Mouse (Mus musculus): ENCODE data around the gene Krtap3-3. TPM values are rescaled to one million over a fixed set of nuclear protein-coding genes. Genes with fewer than 3 reads are reported as not detected.

Gene Krtap3-3
- polyA plus RNA-seq, 1 experiment from 2014 or later: not detected

DNA sequence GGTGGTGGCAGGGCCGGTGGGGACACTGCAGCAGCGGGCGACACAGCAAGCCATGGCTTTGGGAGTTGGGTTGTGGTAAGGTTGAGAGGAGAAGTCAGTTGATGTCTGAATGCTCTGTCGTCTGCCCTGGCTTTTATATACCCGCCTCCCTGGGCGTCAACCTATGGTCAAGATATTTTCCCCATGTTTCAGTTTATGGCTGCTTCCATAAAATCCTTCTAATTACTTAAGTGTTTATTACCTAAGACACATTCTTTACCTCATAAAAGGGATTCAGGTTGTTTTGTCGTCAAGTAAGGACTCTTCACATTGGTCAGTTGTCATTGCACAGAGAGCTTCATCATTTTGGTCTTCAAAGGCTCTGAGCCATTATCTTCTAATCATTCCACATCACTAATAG, 15.9 kb upstream of the Krtap3-3 start, which contains the start of gene Krtap3-1:
Gene Krtap3-1 (minus strand): TSS at position 101 of the 400 bp plus-strand sequence.
- H3K9me3 ChIP-seq (ENCODE audit: control insufficient read depth, low read length): no peaks in the 10 kb centered on the region
- H3K27me3 ChIP-seq (replicated peaks; ENCODE audit: control insufficient read depth, insufficient read depth, low read length): no peaks in the 10 kb centered on the region
- ATAC-seq: no peak
- H3K4me2 ChIP-seq (ENCODE audit: low read depth, low read length): no peak within 1 kb of the TSS
- no peak within 1 kb of the TSS for H3K9ac ChIP-seq (ENCODE audit: low read depth, low read length)
- no peak within 1 kb of the TSS for H3K27ac ChIP-seq (ENCODE audit: low read length)
- H3K4me1 ChIP-seq (ENCODE audit: control insufficient read depth, insufficient read depth, low read length): no peaks in the 10 kb centered on the region
- H3K36me3 ChIP-seq (ENCODE audit: control insufficient read depth, insufficient read depth, low read length): no peaks in the 10 kb centered on the region
- 69% methylated on average over 7 of the region's 7 CpGs for WGBS
- H3K4me3 ChIP-seq (ENCODE audit: low read length): no peak within 1 kb of the TSS

DNA sequence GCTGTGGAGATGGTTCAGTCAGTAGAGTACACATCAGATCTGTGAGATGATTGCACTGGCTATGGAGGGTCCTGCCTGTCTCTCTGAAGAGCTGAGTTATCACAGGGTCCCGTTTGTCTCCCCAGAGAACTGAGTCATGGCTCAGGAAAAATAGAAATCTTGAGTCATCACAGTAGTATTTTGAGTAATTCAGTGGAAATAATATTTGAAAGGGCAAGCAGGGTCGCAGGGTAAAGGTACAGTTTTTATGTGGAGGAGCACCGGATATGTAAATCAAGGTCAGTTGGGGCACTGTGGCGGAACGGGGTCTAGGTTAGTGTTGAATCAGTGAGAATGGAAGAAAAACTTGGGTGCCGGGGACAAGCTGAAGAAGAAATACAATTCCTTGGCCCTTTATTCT, 11.9 kb upstream of the Krtap3-3 start:
- no peaks in the 10 kb centered on the region for H3K4me1 ChIP-seq (ENCODE audit: control insufficient read depth, insufficient read depth, low read length)
- no peaks in the 10 kb centered on the region for H3K27me3 ChIP-seq (replicated peaks; ENCODE audit: control insufficient read depth, insufficient read depth, low read length)
- ATAC-seq: no peak
- no peak overlapping the region for H3K4me2 ChIP-seq (ENCODE audit: low read depth, low read length)
- 84% methylated on average over 6 of the region's 6 CpGs for WGBS
- no peak overlapping the region for H3K4me3 ChIP-seq (ENCODE audit: low read length)
- no peaks in the 10 kb centered on the region for H3K36me3 ChIP-seq (ENCODE audit: control insufficient read depth, insufficient read depth, low read length)
- no peaks in the 10 kb centered on the region for H3K9me3 ChIP-seq (ENCODE audit: control insufficient read depth, low read length)
- H3K9ac ChIP-seq (ENCODE audit: low read depth, low read length): no peak overlapping the region
- H3K27ac ChIP-seq (ENCODE audit: low read length): no peak overlapping the region

DNA sequence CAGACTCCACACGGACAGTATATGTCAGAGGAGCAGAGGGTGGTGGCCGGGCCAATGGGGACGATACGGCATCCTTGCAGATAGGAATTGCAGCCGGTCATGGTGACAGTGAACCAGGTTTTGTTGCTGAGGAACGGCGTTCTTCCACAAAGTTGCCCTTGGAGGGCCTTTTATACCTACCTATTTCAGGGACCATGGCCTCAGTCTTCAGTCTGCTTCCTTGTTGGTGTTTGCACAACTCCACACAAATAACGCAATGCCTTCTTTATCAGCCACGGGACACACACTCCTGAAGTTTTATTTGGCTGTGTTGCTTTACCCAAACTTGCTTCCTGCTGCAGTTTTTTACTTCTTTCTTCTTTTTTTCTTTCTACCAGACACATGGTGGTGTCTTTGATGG, 8.7 kb upstream of the Krtap3-3 start, which contains the start of gene Gm11939:
Gene Gm11939 (minus strand): TSS at position 101 of the 400 bp plus-strand sequence.
- no peak within 1 kb of the TSS for H3K27ac ChIP-seq (ENCODE audit: low read length)
- H3K9me3 ChIP-seq (ENCODE audit: control insufficient read depth, low read length): no peaks in the 10 kb centered on the region
- ATAC-seq: no peak
- whole genome bisulfite sequencing: 84% methylated on average over 9 of the region's 9 CpGs
- H3K27me3 ChIP-seq (replicated peaks; ENCODE audit: control insufficient read depth, insufficient read depth, low read length): no peaks in the 10 kb centered on the region
- no peak within 1 kb of the TSS for H3K4me2 ChIP-seq (ENCODE audit: low read depth, low read length)
- no peak within 1 kb of the TSS for H3K9ac ChIP-seq (ENCODE audit: low read depth, low read length)
- no peak within 1 kb of the TSS for H3K4me3 ChIP-seq (ENCODE audit: low read length)
- H3K4me1 ChIP-seq (ENCODE audit: control insufficient read depth, insufficient read depth, low read length): no peaks in the 10 kb centered on the region
- H3K36me3 ChIP-seq (ENCODE audit: control insufficient read depth, insufficient read depth, low read length): no peaks in the 10 kb centered on the region

DNA sequence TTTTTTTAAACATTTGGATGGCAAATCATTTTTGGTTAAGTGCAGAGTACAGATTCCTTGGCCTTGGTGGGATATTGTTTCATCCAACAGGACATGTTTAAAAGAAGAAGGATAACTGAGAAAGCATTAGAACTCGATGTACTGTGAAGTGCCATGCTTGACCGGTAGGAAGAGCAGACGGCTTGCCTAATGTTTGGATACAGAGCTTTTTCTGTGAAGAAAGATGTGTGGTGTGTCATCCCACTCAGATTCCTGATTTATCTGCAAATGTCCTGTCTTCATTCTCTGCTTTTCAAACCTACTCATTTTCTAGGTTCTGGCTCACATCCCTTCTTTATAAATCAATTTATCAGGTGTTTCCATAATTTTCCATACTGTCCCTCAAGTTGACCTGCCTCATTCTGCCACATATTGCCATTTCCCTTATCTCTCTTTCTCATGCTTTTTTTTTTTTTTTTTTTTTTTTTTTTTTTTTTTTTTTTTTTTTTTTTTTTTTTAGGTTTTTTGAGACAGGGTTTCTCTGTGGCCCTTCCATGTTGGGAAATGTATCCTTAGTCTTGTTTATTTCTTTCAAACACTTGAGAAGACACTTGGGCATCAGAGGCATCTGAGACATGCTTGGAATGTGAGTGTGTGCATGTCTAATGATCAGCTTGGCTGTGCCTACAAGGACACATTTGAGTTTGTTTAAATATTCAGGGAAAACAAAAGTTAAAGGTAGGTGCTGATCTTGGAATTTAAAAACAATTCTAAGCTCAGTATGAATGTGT, 7.5 kb upstream of the Krtap3-3 start:
- Histone ChIP-seq H3K27ac (ENCODE audit: low read length) (no peak overlapping the region), H3K4me1 (ENCODE audit: control insufficient read depth, insufficient read depth, low read length) (no peaks in the 10 kb centered on the region), H3K9ac (ENCODE audit: low read depth, low read length) (no peak overlapping the region), H3K4me3 (ENCODE audit: low read length) (no peak overlapping the region), H3K9me3 (ENCODE audit: control insufficient read depth, low read length) (no peaks in the 10 kb centered on the region), H3K36me3 (ENCODE audit: control insufficient read depth, insufficient read depth, low read length) (no peaks in the 10 kb centered on the region), H3K4me2 (ENCODE audit: low read depth, low read length) (no peak overlapping the region), H3K27me3 (replicated peaks; ENCODE audit: control insufficient read depth, insufficient read depth, low read length) (no peaks in the 10 kb centered on the region)
- ATAC-seq: no peak
- 58% methylated on average over 3 of the region's 3 CpGs for WGBS

GRCm38 (mm10) chr11:99556753-99557152, 6.1 kb upstream of the Krtap3-3 start, which contains the start of gene Krtap3-2:
Krtap3-2 (minus strand) TSS chr11:99556853.
- H3K9me3 ChIP-seq (ENCODE audit: control insufficient read depth, low read length): no peaks in the 10 kb centered on the region
- H3K27me3 ChIP-seq (replicated peaks; ENCODE audit: control insufficient read depth, insufficient read depth, low read length): no peaks in the 10 kb centered on the region
- H3K4me1 ChIP-seq (ENCODE audit: control insufficient read depth, insufficient read depth, low read length): no peaks in the 10 kb centered on the region
- no peaks in the 10 kb centered on the region for H3K36me3 ChIP-seq (ENCODE audit: control insufficient read depth, insufficient read depth, low read length)
- H3K9ac ChIP-seq (ENCODE audit: low read depth, low read length): no peak within 1 kb of the TSS
- H3K27ac ChIP-seq (ENCODE audit: low read length): no peak within 1 kb of the TSS
- 84% methylated on average over 2 of the region's 2 CpGs for WGBS
- no peak within 1 kb of the TSS for H3K4me2 ChIP-seq (ENCODE audit: low read depth, low read length)
- no peak for ATAC-seq
- H3K4me3 ChIP-seq (ENCODE audit: low read length): no peak within 1 kb of the TSS

GRCm38 (mm10) chr11:99556195-99556594, 5.5 kb upstream of the Krtap3-3 start:
- H3K9me3 ChIP-seq (ENCODE audit: control insufficient read depth, low read length): no peaks in the 10 kb centered on the region
- H3K4me3 ChIP-seq (ENCODE audit: low read length): no peak overlapping the region
- no peak overlapping the region for H3K4me2 ChIP-seq (ENCODE audit: low read depth, low read length)
- ATAC-seq: no peak
- H3K4me1 ChIP-seq (ENCODE audit: control insufficient read depth, insufficient read depth, low read length): no peaks in the 10 kb centered on the region
- no peak overlapping the region for H3K9ac ChIP-seq (ENCODE audit: low read depth, low read length)
- H3K27ac ChIP-seq (ENCODE audit: low read length): no peak overlapping the region
- H3K36me3 ChIP-seq (ENCODE audit: control insufficient read depth, insufficient read depth, low read length): no peaks in the 10 kb centered on the region
- H3K27me3 ChIP-seq (replicated peaks; ENCODE audit: control insufficient read depth, insufficient read depth, low read length): no peaks in the 10 kb centered on the region
- 90% methylated on average over 2 of the region's 2 CpGs for WGBS

DNA sequence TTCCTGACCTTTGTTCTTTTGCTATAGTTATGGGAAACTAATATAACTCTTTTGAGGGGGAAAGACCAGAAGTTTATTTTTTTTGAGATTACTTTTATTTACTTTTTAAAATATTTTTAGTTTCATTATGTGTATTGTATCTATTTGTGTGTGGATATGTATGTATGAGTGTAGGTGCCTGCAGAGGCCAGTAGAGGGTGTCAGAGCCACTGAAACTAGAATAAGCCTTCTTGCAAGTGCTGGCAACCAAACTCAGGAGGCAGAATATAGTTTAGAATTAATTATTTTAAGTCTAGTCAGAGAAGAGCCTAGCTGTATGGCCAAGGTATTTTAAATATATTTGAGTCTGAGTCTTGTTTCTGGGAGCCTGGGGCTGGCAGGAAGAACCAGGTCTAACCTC, 2.8 kb downstream of the Krtap3-3 start:
- H3K27me3 ChIP-seq (replicated peaks; ENCODE audit: control insufficient read depth, insufficient read depth, low read length): no peaks in the 10 kb centered on the region
- H3K4me1 ChIP-seq (ENCODE audit: control insufficient read depth, insufficient read depth, low read length): no peaks in the 10 kb centered on the region
- ATAC-seq: no peak
- H3K9ac ChIP-seq (ENCODE audit: low read depth, low read length): no peak overlapping the region
- H3K4me2 ChIP-seq (ENCODE audit: low read depth, low read length): no peak overlapping the region
- no peak overlapping the region for H3K4me3 ChIP-seq (ENCODE audit: low read length)
- no peaks in the 10 kb centered on the region for H3K9me3 ChIP-seq (ENCODE audit: control insufficient read depth, low read length)
- H3K27ac ChIP-seq (ENCODE audit: low read length): no peak overlapping the region
- no peaks in the 10 kb centered on the region for H3K36me3 ChIP-seq (ENCODE audit: control insufficient read depth, insufficient read depth, low read length)

DNA sequence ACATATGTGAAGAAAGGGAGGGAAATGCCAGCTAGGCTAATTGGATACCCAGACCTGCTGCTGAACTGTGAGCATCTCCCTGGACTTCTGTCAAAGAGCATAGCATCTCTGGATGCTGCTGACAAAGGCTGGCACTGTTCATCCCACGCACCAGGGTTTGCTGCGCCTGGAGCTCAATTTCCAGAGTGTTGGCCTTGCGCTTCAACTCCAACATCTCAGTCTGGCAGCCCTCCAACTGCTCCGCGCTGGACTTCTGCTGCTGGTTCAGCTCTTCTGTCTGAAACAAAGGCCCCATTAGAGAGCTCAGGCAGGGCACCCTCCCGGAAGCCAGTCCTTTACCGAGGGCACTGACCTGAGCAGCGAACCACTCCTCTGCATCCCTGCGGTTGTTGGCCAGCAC, 10.9 kb downstream of the Krtap3-3 start:
- no peaks in the 10 kb centered on the region for H3K27me3 ChIP-seq (replicated peaks; ENCODE audit: control insufficient read depth, insufficient read depth, low read length)
- H3K9ac ChIP-seq (ENCODE audit: low read depth, low read length): no peak overlapping the region
- no peaks in the 10 kb centered on the region for H3K9me3 ChIP-seq (ENCODE audit: control insufficient read depth, low read length)
- 65% methylated on average over 9 of the region's 9 CpGs for WGBS
- H3K36me3 ChIP-seq (ENCODE audit: control insufficient read depth, insufficient read depth, low read length): no peaks in the 10 kb centered on the region
- no peak overlapping the region for H3K27ac ChIP-seq (ENCODE audit: low read length)
- H3K4me2 ChIP-seq (ENCODE audit: low read depth, low read length): no peak overlapping the region
- H3K4me3 ChIP-seq (ENCODE audit: low read length): no peak overlapping the region
- no peaks in the 10 kb centered on the region for H3K4me1 ChIP-seq (ENCODE audit: control insufficient read depth, insufficient read depth, low read length)
- ATAC-seq: no peak

GRCm38 (mm10) chr11:99521288-99521860, 29.3 kb downstream of the Krtap3-3 start, which contains the start of gene Krt39:
Krt39 (minus strand) TSS chr11:99521338.
- WGBS: 76% methylated on average over 13 of the region's 13 CpGs
- ATAC-seq: no peak

More at GRCm38 (mm10) chr11:99521288-99521860, 29.3 kb downstream of the Krtap3-3 start, which contains the start of gene Krt39:
- H3K4me2 ChIP-seq (ENCODE audit: low read depth, low read length): no peak within 1 kb of the TSS
- no peaks in the 10 kb centered on the region for H3K36me3 ChIP-seq (ENCODE audit: control insufficient read depth, insufficient read depth, low read length)
- no peaks in the 10 kb centered on the region for H3K4me1 ChIP-seq (ENCODE audit: control insufficient read depth, insufficient read depth, low read length)
- no peak within 1 kb of the TSS for H3K4me3 ChIP-seq (ENCODE audit: low read length)
- H3K9ac ChIP-seq (ENCODE audit: low read depth, low read length): no peak within 1 kb of the TSS
- no peaks in the 10 kb centered on the region for H3K9me3 ChIP-seq (ENCODE audit: control insufficient read depth, low read length)
- H3K27me3 ChIP-seq (replicated peaks; ENCODE audit: control insufficient read depth, insufficient read depth, low read length): no peaks in the 10 kb centered on the region
- no peak within 1 kb of the TSS for H3K27ac ChIP-seq (ENCODE audit: low read length)
